Mouse (Mus musculus) gastrocnemius, adult 2 months (tissue): ENCODE data around the gene Oma1. TPM values are rescaled to one million over a fixed set of nuclear protein-coding genes. Genes with fewer than 3 reads are reported as not detected.

ENCODE experiments used
- DNase-seq: peaks from one replicate; pipeline ENCODE4 v3.0.0; 2022
- H3K27ac ChIP-seq: fragments of 200-600 bp; 2 replicates; pipeline ENCODE4 v1.8.1; 2022; ENCODE audit warnings: mild to moderate bottlenecking
- H3K4me3 ChIP-seq: fragments of 200-600 bp; 2 replicates; pipeline ENCODE4 v1.8.1; 2022; ENCODE audit warnings: mild to moderate bottlenecking, moderate library complexity
- CTCF ChIP-seq: fragments of 200-600 bp; IDR thresholded peaks from 2 replicates; pipeline ENCODE4 v1.8.1; 2022; ENCODE audit warnings: antibody characterized with exemption, mild to moderate bottlenecking, moderate library complexity
- intact Hi-C: fragments of 180-260 bp; cut with DNase I; formaldehyde crosslinking; loops from one replicate; pipeline ENCODE4 v1.15.1; 2025
- total RNA-seq, 2 experiments: library from RNA; stranded (reverse); gene quantifications; 2 replicates each; pipeline ENCODE4 v1.2.3; 2021

The Oma1 gene
- total RNA-seq, 2 experiments from 2014 or later, result 20.7 to 29.1 TPM

- DNase-seq, result no peak
- intact Hi-C loops, result no loop called here
Measured at GRCm38 (mm10) chr4:103324688-103325451, 11.3 kb downstream of the Oma1 start.

GRCm38 (mm10) chr4:103326994-103327393 lies 13.4 kb downstream of the Oma1 start:
- intact Hi-C loops, result no loop called here
- H3K4me3 ChIP-seq, result no peak overlapping the region
- peak; percentile 83 for DNase-seq
- TF ChIP-seq CTCF, result peak; percentile 69
- H3K27ac ChIP-seq, result no peak overlapping the region

More at GRCm38 (mm10) chr4:103324688-103325451, 11.3 kb downstream of the Oma1 start:
- Histone ChIP-seq H3K4me3 (no peak overlapping the region), H3K27ac (peak overlapping the region; percentile 31; the same call in 1 of the 2 replicates)
- no peak for TF ChIP-seq CTCF

- Histone ChIP-seq H3K4me3 (no peak overlapping the region), H3K27ac (no peak overlapping the region)
- no peak for TF ChIP-seq CTCF
Measured at GRCm38 (mm10) chr4:103329348-103329747, 15.7 kb downstream of the Oma1 start.

GRCm38 (mm10) chr4:103335134-103335533 lies 21.5 kb downstream of the Oma1 start:
- TF ChIP-seq CTCF, result no peak
- no peak overlapping the region for H3K4me3 ChIP-seq
- no peak for DNase-seq
- H3K27ac ChIP-seq, result no peak overlapping the region
- intact Hi-C loops, result no loop called here

More at GRCm38 (mm10) chr4:103329348-103329747, 15.7 kb downstream of the Oma1 start:
- no peak for DNase-seq
- intact Hi-C loops, result no loop called here

GRCm38 (mm10) chr4:103340726-103341125 lies 27.1 kb downstream of the Oma1 start:
- peak; percentile 35 for DNase-seq
- intact Hi-C loops, result loop anchor here (10.0 kb wide), 2 partner anchors 126 to 196 kb away; partner anchors contain the start of gene Slc35d1
- Histone ChIP-seq H3K27ac (0 out of 2 replicates have a peak overlapping the region, but pooled peaks have one; percentile 8), H3K4me3 (no peak overlapping the region)
- TF ChIP-seq CTCF, result no peak

GRCm38 (mm10) chr4:103341620-103342019 lies 28.0 kb downstream of the Oma1 start:
- no peak for DNase-seq
- intact Hi-C loops, result loop anchor here (10.0 kb wide), 2 partner anchors 127 to 197 kb away; partner anchors contain the start of gene Slc35d1
- no peak for TF ChIP-seq CTCF
- Histone ChIP-seq H3K27ac (no peak overlapping the region), H3K4me3 (no peak overlapping the region)

- intact Hi-C loops, result loop anchor here (2.0 to 10.0 kb wide), 4 partner anchors 33 to 359 kb away; partner anchors contain the start of genes Oma1 and Slc35d1
- peak; percentile 83 for TF ChIP-seq CTCF
- Histone ChIP-seq H3K4me3 (no peak overlapping the region), H3K27ac (no peak overlapping the region)
- no peak for DNase-seq
Measured at GRCm38 (mm10) chr4:103346058-103346457, 32.4 kb downstream of the Oma1 start.

GRCm38 (mm10) chr4:103346849-103347248 lies 33.2 kb downstream of the Oma1 start:
- no peak for TF ChIP-seq CTCF
- Histone ChIP-seq H3K4me3 (no peak overlapping the region), H3K27ac (no peak overlapping the region)
- no peak for DNase-seq
- intact Hi-C loops, result loop anchor here (2.0 to 10.0 kb wide), 4 partner anchors 34 to 360 kb away; partner anchors contain the start of genes Oma1 and Slc35d1

GRCm38 (mm10) chr4:103349219-103349618 lies 35.6 kb downstream of the Oma1 start:
- DNase-seq, result no peak
- TF ChIP-seq CTCF, result peak; percentile 41
- H3K4me3 ChIP-seq, result no peak overlapping the region
- no peak overlapping the region for H3K27ac ChIP-seq
- intact Hi-C loops, result loop anchor here (10.0 kb wide), 2 partner anchors 134 to 204 kb away; partner anchors contain the start of gene Slc35d1

GRCm38 (mm10) chr4:103352926-103353325 lies 39.3 kb downstream of the Oma1 start:
- intact Hi-C loops, result no loop called here
- no peak for DNase-seq
- Histone ChIP-seq H3K4me3 (no peak overlapping the region), H3K27ac (no peak overlapping the region)
- TF ChIP-seq CTCF, result no peak

GRCm38 (mm10) chr4:103357457-103357856 lies 43.8 kb downstream of the Oma1 start:
- Histone ChIP-seq H3K4me3 (no peak overlapping the region), H3K27ac (no peak overlapping the region)
- no peak for DNase-seq
- TF ChIP-seq CTCF, result no peak
- intact Hi-C loops, result no loop called here

- intact Hi-C loops, result no loop called here
- Histone ChIP-seq H3K4me3 (no peak overlapping the region), H3K27ac (no peak overlapping the region; the same call in 1 of the 2 replicates)
- no peak for DNase-seq
- TF ChIP-seq CTCF, result no peak
Measured at GRCm38 (mm10) chr4:103358941-103359448, 45.4 kb downstream of the Oma1 start.

GRCm38 (mm10) chr4:103382171-103382570 lies 68.6 kb downstream of the Oma1 start:
- no peak overlapping the region for H3K27ac ChIP-seq
- DNase-seq, result no peak
- intact Hi-C loops, result no loop called here

More at GRCm38 (mm10) chr4:103382171-103382570, 68.6 kb downstream of the Oma1 start:
- H3K4me3 ChIP-seq, result no peak overlapping the region
- no peak for TF ChIP-seq CTCF
